Mouse (Mus musculus) limb, embryonic 14.5 days (tissue): ENCODE data around the gene Postn. TPM values are rescaled to one million over a fixed set of nuclear protein-coding genes. Genes with fewer than 3 reads are reported as not detected.

ENCODE experiments used
- ATAC-seq: fragments of 200-750 bp; cut with Nextera tagmentation; 2 replicates; pipeline ENCODE4 v1.8.0; 2017; ENCODE audit warnings: low read depth, moderate number of reproducible peaks, moderate TSS enrichment; ENCODE audit not compliant: low FRiP score
- DNase-seq: peaks from one replicate; pipeline ENCODE4 v3.0.0-alpha.2; 2015; ENCODE audit warnings: low spot score
- H3K27ac ChIP-seq: fragments of 300-500 bp; sonication (generic); replicated peaks from 2 replicates; pipeline ENCODE4 v1.5.1; 2014; ENCODE audit warnings: low read depth, mild to moderate bottlenecking, low read length, moderate library complexity, mixed read lengths
- H3K27me3 ChIP-seq: fragments of 300-500 bp; sonication (generic); 2 replicates; pipeline ENCODE4 v1.6.1; 2014; ENCODE audit warnings: low read length, mixed read lengths; ENCODE audit not compliant: control insufficient read depth, insufficient read depth
- H3K36me3 ChIP-seq: fragments of 300-500 bp; sonication (generic); 2 replicates; pipeline ENCODE4 v1.6.1; 2014; ENCODE audit warnings: mild to moderate bottlenecking, low read length, moderate library complexity, mixed read lengths; ENCODE audit not compliant: control insufficient read depth, insufficient read depth
- H3K4me1 ChIP-seq: fragments of 300-500 bp; sonication (generic); 2 replicates; pipeline ENCODE4 v1.6.1; 2014; ENCODE audit warnings: antibody characterized with exemption, low read length, mixed read lengths; ENCODE audit not compliant: control insufficient read depth, insufficient read depth
- H3K4me2 ChIP-seq: fragments of 300-500 bp; sonication (generic); replicated peaks from 2 replicates; pipeline ENCODE4 v1.6.1; 2014; ENCODE audit warnings: low read depth, mild to moderate bottlenecking, low read length, moderate library complexity; ENCODE audit not compliant: severe bottlenecking
- H3K4me3 ChIP-seq: fragments of 300-500 bp; sonication (generic); replicated peaks from 2 replicates; pipeline ENCODE4 v1.5.1; 2014; ENCODE audit warnings: low read length
- H3K9ac ChIP-seq: fragments of 300-500 bp; sonication (generic); 2 replicates; pipeline ENCODE4 v1.6.1; 2014; ENCODE audit warnings: mild to moderate bottlenecking, low read depth, low read length, moderate library complexity; ENCODE audit not compliant: severe bottlenecking
- H3K9me3 ChIP-seq: fragments of 300-500 bp; sonication (generic); 2 replicates; pipeline ENCODE4 v1.6.1; 2016; ENCODE audit warnings: low read length; ENCODE audit not compliant: control insufficient read depth
- POLR2A ChIP-seq: fragments of 200-500 bp; IDR thresholded peaks from 2 replicates; pipeline ENCODE4 v1.8.0; 2012; ENCODE audit warnings: inconsistent platforms, mild to moderate bottlenecking, moderate library complexity, borderline replicate concordance; ENCODE audit not compliant: insufficient read depth, insufficient read length; ENCODE audit errors: extremely low read depth
- WGBS: fragments of 180-500 bp; shearing (Covaris S2); extraction: QIAGEN DNeasy Blood & Tissue Kit; methylation state at CpG from one replicate; pipeline ENCODE4 v1.1.7; 2014; 5-methylcytosine and 5-hydroxymethylcytosine counted together
- polyA plus RNA-seq, 2 experiments: library from polyadenylated mRNA; depleted of rRNA in 1 of 2; stranded (reverse) in 1 of 2; unstranded in 1 of 2; fragments of >200 nt; fragmentation: Nextera tagmentation in 1 of 2; extraction: Ambion mirVana in 1 of 2; gene quantifications; 2 replicates each; pipeline versions ENCODE4 v1.2.1 to v1.2.3; 2012 to 2014

Postn gene
- polyA plus RNA-seq, 2 experiments = 553 to 693 TPM

GRCm38 (mm10) chr3:54379981-54380380 is 19.1 kb downstream of the Postn start:
- Histone ChIP-seq H3K4me2 (no peak overlapping the region), H3K36me3 (peaks cover 20% of the 10 kb centered on the region), H3K9ac (no peak overlapping the region), H3K27ac (no peak overlapping the region), H3K4me3 (no peak overlapping the region), H3K4me1 (no peaks in the 10 kb centered on the region), H3K9me3 (no peaks in the 10 kb centered on the region), H3K27me3 (no peaks in the 10 kb centered on the region)
- TF ChIP-seq POLR2A = no peak
- ATAC-seq (no peak), DNase-seq (no peak)
- WGBS = 64% methylated on average over 4 of the region's 4 CpGs

- WGBS = 6% methylated on average over 2 of the region's 2 CpGs
- no peaks in the 10 kb centered on the region for H3K9me3 ChIP-seq
- no peak overlapping the region for H3K27ac ChIP-seq
- DNase-seq (no peak), ATAC-seq (no peak)
- no peaks in the 10 kb centered on the region for H3K36me3 ChIP-seq
- H3K4me2 ChIP-seq = no peak overlapping the region
- TF ChIP-seq POLR2A = no peak
- no peak overlapping the region for H3K4me3 ChIP-seq
- peaks cover 9% of the 10 kb centered on the region for H3K4me1 ChIP-seq
- no peaks in the 10 kb centered on the region for H3K27me3 ChIP-seq
- H3K9ac ChIP-seq = no peak overlapping the region
Observed at GRCm38 (mm10) chr3:54399321-54399720, 38.4 kb downstream of the Postn start.

- Histone ChIP-seq H3K9ac (no peak overlapping the region), H3K4me3 (no peak overlapping the region), H3K9me3 (no peaks in the 10 kb centered on the region), H3K27me3 (no peaks in the 10 kb centered on the region), H3K4me1 (peaks cover 9% of the 10 kb centered on the region), H3K4me2 (no peak overlapping the region), H3K36me3 (no peaks in the 10 kb centered on the region), H3K27ac (no peak overlapping the region)
- WGBS = 15% methylated on average over 2 of the region's 2 CpGs
- ATAC-seq = no peak
- no peak for DNase-seq
- no peak for TF ChIP-seq POLR2A
Observed at GRCm38 (mm10) chr3:54399911-54400310, 39.0 kb downstream of the Postn start.

- no peak overlapping the region for H3K4me3 ChIP-seq
- H3K36me3 ChIP-seq = no peaks in the 10 kb centered on the region
- no peak for DNase-seq
- H3K27ac ChIP-seq = no peak overlapping the region
- WGBS = 72% methylated on average over 1 of the region's 1 CpGs
- no peak for ATAC-seq
- peaks cover 9% of the 10 kb centered on the region for H3K4me1 ChIP-seq
- H3K9ac ChIP-seq = no peak overlapping the region
- TF ChIP-seq POLR2A = no peak
- no peaks in the 10 kb centered on the region for H3K9me3 ChIP-seq
- no peak overlapping the region for H3K4me2 ChIP-seq
- no peaks in the 10 kb centered on the region for H3K27me3 ChIP-seq
Observed at GRCm38 (mm10) chr3:54400617-54401016, 39.7 kb downstream of the Postn start.

DNA sequence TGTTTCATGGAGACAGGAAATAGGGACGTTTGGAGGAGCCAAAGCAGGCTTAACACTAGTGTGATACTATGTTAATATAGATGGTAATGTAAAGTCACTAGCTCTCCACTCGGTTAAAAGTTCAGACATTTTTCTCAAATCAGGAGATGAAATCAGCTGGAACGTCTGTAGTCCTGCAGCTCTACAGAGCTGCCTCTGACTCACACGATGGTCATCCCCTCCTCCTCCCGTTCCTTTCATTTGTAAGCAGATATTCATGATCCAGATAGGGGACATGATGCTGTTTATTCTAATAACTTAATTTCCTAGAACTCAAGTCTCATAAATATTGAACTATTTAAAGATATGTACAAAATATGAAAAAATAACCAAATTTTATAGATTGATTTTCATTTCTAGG is 40.8 kb downstream of the Postn start:
- no peak for ATAC-seq
- Histone ChIP-seq H3K4me1 (peaks cover 9% of the 10 kb centered on the region), H3K4me3 (no peak overlapping the region), H3K9ac (no peak overlapping the region), H3K27ac (no peak overlapping the region), H3K36me3 (no peaks in the 10 kb centered on the region), H3K9me3 (no peaks in the 10 kb centered on the region), H3K4me2 (no peak overlapping the region), H3K27me3 (no peaks in the 10 kb centered on the region)
- DNase-seq = no peak
- 76% methylated on average over 5 of the region's 5 CpGs for WGBS
- no peak for TF ChIP-seq POLR2A

DNA sequence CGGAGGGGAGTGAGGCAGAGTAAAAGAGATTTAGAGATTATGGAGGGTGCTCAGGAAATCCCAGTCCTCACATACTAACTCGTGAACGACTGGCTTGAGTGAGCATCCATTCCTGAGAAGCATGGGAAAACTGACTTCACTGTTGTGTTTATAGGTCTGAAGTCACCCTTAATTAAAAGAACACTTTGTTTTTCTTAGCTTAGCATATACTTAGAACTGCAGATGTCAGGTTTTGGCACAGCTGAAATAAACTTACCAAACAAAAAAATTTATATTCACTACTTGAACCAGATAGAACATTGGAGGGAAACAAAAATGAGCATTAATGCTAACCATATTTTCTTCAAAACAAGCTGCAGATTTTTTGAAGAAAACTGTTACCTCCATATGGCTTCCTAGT is 42.9 kb downstream of the Postn start:
- Histone ChIP-seq H3K4me1 (peaks cover 9% of the 10 kb centered on the region), H3K4me3 (no peak overlapping the region), H3K4me2 (no peak overlapping the region), H3K9me3 (no peaks in the 10 kb centered on the region), H3K9ac (no peak overlapping the region), H3K27me3 (no peaks in the 10 kb centered on the region), H3K27ac (no peak overlapping the region), H3K36me3 (no peaks in the 10 kb centered on the region)
- DNase-seq (no peak), ATAC-seq (no peak)
- WGBS = 39% methylated on average over 3 of the region's 3 CpGs
- TF ChIP-seq POLR2A = no peak
